ENCODE assay signal across 8 mouse cellular contexts in genomic region chr11:106271794-106272643, GRCm38 (mm10). TPM values are rescaled to one million over a fixed set of nuclear protein-coding genes. Genes with fewer than 3 reads are reported as not detected.
DNase-seq lines count a peak whose midpoint lies in the region; ATAC-seq and TF ChIP-seq lines count a peak whose summit lies in the region.

No protein-coding gene starts in this region.

- no peak for TF ChIP-seq EP300 in stomach, postnatal 0 days (optimal IDR thresholded peaks at IDR 0.05)

- no peak for TF ChIP-seq CTCF in stomach, postnatal 0 days (IDR thresholded peaks at IDR 0.05; ENCODE audit: low read depth)

- peaks cover 9% of the 10 kb centered on the region for H3K36me3 ChIP-seq in heart, embryonic 13.5 days
- no peaks in the 10 kb centered on the region for H3K36me3 ChIP-seq in stomach, postnatal 0 days (ENCODE audit: control insufficient read depth, insufficient read depth, low read length)

- peak; percentile 29 for DNase-seq in right cerebral cortex, postnatal 14 days
- no peak for DNase-seq in right cerebral cortex, adult 18-20 months
- peak; percentile 76 for DNase-seq in cerebellum, adult 9-11 months
- peak; percentile 46 to 72 for DNase-seq in kidney, postnatal 25 days
- DNase-seq in stomach, postnatal 0 days (ENCODE audit: low spot score): peak; percentile 67
- DNase-seq in thymus, postnatal 36 days: no peak

- H3K9ac ChIP-seq in heart, embryonic 13.5 days: peak overlapping the region; percentile 98
- peak overlapping the region; percentile 99 for H3K9ac ChIP-seq in stomach, postnatal 0 days (ENCODE audit: low read length)

- H3K4me2 ChIP-seq in heart, embryonic 13.5 days: peak overlapping the region; percentile 79
- peak overlapping the region; percentile 72 for H3K4me2 ChIP-seq in stomach, postnatal 0 days (replicated peaks; ENCODE audit: low read depth)

- no peaks in the 10 kb centered on the region for H3K9me3 ChIP-seq in heart, embryonic 13.5 days
- no peaks in the 10 kb centered on the region for H3K9me3 ChIP-seq in stomach, postnatal 0 days (ENCODE audit: control insufficient read depth, low read length)

- no peaks in the 10 kb centered on the region for H3K27me3 ChIP-seq in heart, embryonic 13.5 days (replicated peaks)
- H3K27me3 ChIP-seq in stomach, postnatal 0 days (ENCODE audit: control insufficient read depth, insufficient read depth, low read length): no peaks in the 10 kb centered on the region

- H3K27ac ChIP-seq in heart, embryonic 13.5 days (replicated peaks): peak overlapping the region; percentile 92
- H3K27ac ChIP-seq in stomach, postnatal 0 days (replicated peaks): peak overlapping the region; percentile 99

- 0 out of 2 replicates have a peak, but pooled peaks have one; percentile 6 for ATAC-seq in heart, embryonic 13.5 days (ENCODE audit: extremely low read depth, insufficient number of reproducible peaks, low FRiP score, low TSS enrichment)
- ATAC-seq in megakaryocyte, adult 5-6 weeks (ENCODE audit: poor library complexity, severe bottlenecking): peak; percentile 22
- ATAC-seq in stomach, postnatal 0 days (ENCODE audit: low FRiP score, low TSS enrichment): peak; percentile 14

- peak overlapping the region; percentile 87 for H3K4me3 ChIP-seq in heart, embryonic 13.5 days
- H3K4me3 ChIP-seq in stomach, postnatal 0 days (ENCODE audit: low read depth, low read length): peak overlapping the region; percentile 98

- 1% methylated on average over 41 of the region's 41 CpGs for WGBS in heart, embryonic 13.5 days
- under 1% methylated on average over 41 of the region's 41 CpGs for WGBS in stomach, postnatal 0 days

- H3K4me1 ChIP-seq in heart, embryonic 13.5 days: peaks cover 68% of the 10 kb centered on the region
- H3K4me1 ChIP-seq in stomach, postnatal 0 days (replicated peaks; ENCODE audit: control insufficient read depth, insufficient read depth): peaks cover 22% of the 10 kb centered on the region

RNA-seq across cellular contexts. Expression of gene Smarcd2, which starts 0.8 kb away (rescaled TPM):
- 17.9 and 20.4 TPM in 2 replicates for polyA plus RNA-seq in heart, embryonic 13.5 days (2015; fragmentation: Nextera tagmentation; extraction: Ambion mirVana)
- total RNA-seq in megakaryocyte, adult 5-6 weeks (2015): 56.0 and 66.2 TPM in 2 replicates
- 253 and 270 TPM in 2 replicates for total RNA-seq in megakaryocyte, adult 5-6 weeks (2017)
- polyA plus RNA-seq in stomach, postnatal 0 days (2015; fragmentation: Nextera tagmentation; extraction: Ambion mirVana): 43.5 and 47.6 TPM in 2 replicates

RNA-seq across cellular contexts. Expression of gene Tcam1, which starts 4.5 kb away (rescaled TPM):
- polyA plus RNA-seq in heart, embryonic 13.5 days (2015; fragmentation: Nextera tagmentation; extraction: Ambion mirVana): 0.06 and 0.13 TPM in 2 replicates
- total RNA-seq in megakaryocyte, adult 5-6 weeks (2015): 0.09 and 0.14 TPM in 2 replicates
- total RNA-seq in megakaryocyte, adult 5-6 weeks (2017): 0.04 and 0.08 TPM in 2 replicates
- polyA plus RNA-seq in stomach, postnatal 0 days (2015; fragmentation: Nextera tagmentation; extraction: Ambion mirVana): 0.07 and 0.10 TPM in 2 replicates

RNA-seq across cellular contexts. Expression of gene Psmc5, which starts 16.1 kb away (rescaled TPM):
- polyA plus RNA-seq in heart, embryonic 13.5 days (2015; fragmentation: Nextera tagmentation; extraction: Ambion mirVana): 229 and 256 TPM in 2 replicates
- total RNA-seq in megakaryocyte, adult 5-6 weeks (2015): 34.4 and 41.0 TPM in 2 replicates
- 52.7 and 63.9 TPM in 2 replicates for total RNA-seq in megakaryocyte, adult 5-6 weeks (2017)
- 202 and 206 TPM in 2 replicates for polyA plus RNA-seq in stomach, postnatal 0 days (2015; fragmentation: Nextera tagmentation; extraction: Ambion mirVana)

RNA-seq across cellular contexts. Expression of gene Ftsj3, which starts 16.1 kb away (rescaled TPM):
- 36.6 and 37.4 TPM in 2 replicates for polyA plus RNA-seq in heart, embryonic 13.5 days (2015; fragmentation: Nextera tagmentation; extraction: Ambion mirVana)
- total RNA-seq in megakaryocyte, adult 5-6 weeks (2015): 13.0 and 14.0 TPM in 2 replicates
- total RNA-seq in megakaryocyte, adult 5-6 weeks (2017): 46.6 and 59.1 TPM in 2 replicates
- polyA plus RNA-seq in stomach, postnatal 0 days (2015; fragmentation: Nextera tagmentation; extraction: Ambion mirVana): 24.4 and 24.5 TPM in 2 replicates

RNA-seq across cellular contexts. Expression of gene Gh, which starts 29.6 kb away (rescaled TPM):
- not detected in 2 replicates for polyA plus RNA-seq in heart, embryonic 13.5 days (2015; fragmentation: Nextera tagmentation; extraction: Ambion mirVana)
- total RNA-seq in megakaryocyte, adult 5-6 weeks (2015): not detected in 2 replicates
- not detected in 2 replicates for total RNA-seq in megakaryocyte, adult 5-6 weeks (2017)
- polyA plus RNA-seq in stomach, postnatal 0 days (2015; fragmentation: Nextera tagmentation; extraction: Ambion mirVana): not detected in 2 replicates

Comparison
In these comparisons a context has a peak if more than half of its experiments do, and no peak if none do; other contexts are left out.
1. DNase-seq: peak in right cerebral cortex, postnatal 14 days (single experiment), cerebellum, adult 9-11 months (single experiment), kidney, postnatal 25 days (2 of 2) and stomach, postnatal 0 days (single experiment); none in right cerebral cortex, adult 18-20 months (single experiment) and thymus, postnatal 36 days (0 of 2).
2. Peak in every context shown above with its lines, with median percentiles within 50 percentile points of each other: ATAC-seq.